Mouse (Mus musculus) kidney, postnatal 14 days (tissue): ENCODE measurements around the gene Twsg1.

Source experiments
- DNase-seq: peaks from one replicate; pipeline ENCODE4 v3.0.0; 2022; ENCODE audit warnings: mixed read lengths

Gene Twsg1

GRCm38 (mm10) chr17:65931525-65931924, 19.5 kb downstream of the Twsg1 start:
- DNase-seq: no peak

- DNase-seq: peak; percentile 37
Measured at GRCm38 (mm10) chr17:65930960-65931359, 20.1 kb downstream of the Twsg1 start.

- DNase-seq: no peak
Measured at GRCm38 (mm10) chr17:65930158-65930826, 20.7 kb downstream of the Twsg1 start.

GRCm38 (mm10) chr17:65929319-65929978, 21.6 kb downstream of the Twsg1 start:
- DNase-seq: no peak

- DNase-seq: no peak
Measured at GRCm38 (mm10) chr17:65927077-65927476, 23.9 kb downstream of the Twsg1 start.

GRCm38 (mm10) chr17:65924218-65924617, 26.8 kb downstream of the Twsg1 start:
- no peak for DNase-seq

GRCm38 (mm10) chr17:65921975-65922374, 29.1 kb downstream of the Twsg1 start:
- DNase-seq: no peak

- peak; percentile 0 for DNase-seq
Measured at GRCm38 (mm10) chr17:65919235-65919634, 31.8 kb downstream of the Twsg1 start.

GRCm38 (mm10) chr17:65916135-65916668, 34.8 kb downstream of the Twsg1 start:
- peak; percentile 90 for DNase-seq

GRCm38 (mm10) chr17:65914083-65914482, 36.9 kb downstream of the Twsg1 start:
- DNase-seq: no peak

GRCm38 (mm10) chr17:65912202-65912601, 38.8 kb downstream of the Twsg1 start:
- DNase-seq: no peak

GRCm38 (mm10) chr17:65911285-65912069, 39.5 kb downstream of the Twsg1 start:
- no peak for DNase-seq

- no peak for DNase-seq
Measured at GRCm38 (mm10) chr17:65908270-65908669, 42.8 kb downstream of the Twsg1 start.

- DNase-seq: peak; percentile 27
Measured at GRCm38 (mm10) chr17:65906895-65907401, 44.1 kb downstream of the Twsg1 start.

- DNase-seq: no peak
Measured at GRCm38 (mm10) chr17:65906313-65906894, 44.6 kb downstream of the Twsg1 start.

GRCm38 (mm10) chr17:65905241-65905640, 45.8 kb downstream of the Twsg1 start:
- no peak for DNase-seq

- no peak for DNase-seq
Measured at GRCm38 (mm10) chr17:65903826-65904225, 47.2 kb downstream of the Twsg1 start.

- no peak for DNase-seq
Measured at GRCm38 (mm10) chr17:65903011-65903410, 48.0 kb downstream of the Twsg1 start.

GRCm38 (mm10) chr17:65902281-65902680, 48.7 kb downstream of the Twsg1 start:
- no peak for DNase-seq

- DNase-seq: no peak
Measured at GRCm38 (mm10) chr17:65896016-65896415, 55.0 kb downstream of the Twsg1 start.

- DNase-seq: no peak
Measured at GRCm38 (mm10) chr17:65889476-65889875, 61.5 kb downstream of the Twsg1 start.

GRCm38 (mm10) chr17:65886571-65886970, 64.5 kb downstream of the Twsg1 start:
- no peak for DNase-seq
